Mouse (Mus musculus) heart, postnatal 36 days (tissue): ENCODE data around the gene Matn1. TPM values are rescaled to one million over a fixed set of nuclear protein-coding genes. Genes with fewer than 3 reads are reported as not detected.

Experiments
- DNase-seq, 2 experiments: peaks; one replicate each; pipeline ENCODE4 v3.0.0; 2021 to 2022
- intact Hi-C: fragments of 180-260 bp; cut with DNase I; formaldehyde crosslinking; loops from one replicate; pipeline ENCODE4 v1.15.1; 2025
- total RNA-seq, 2 experiments: library from RNA; stranded (reverse); gene quantifications; 2 replicates each; pipeline ENCODE4 v1.2.3; 2021

Matn1 gene
- total RNA-seq, 2 experiments from 2014 or later: not detected

- intact Hi-C loops: loop anchor here (5.0 kb wide), 2 partner anchors 214 to 824 kb away; no protein-coding TSS in a partner anchor
- DNase-seq: no peak
Measured at GRCm38 (mm10) chr4:130973332-130974263, 29.4 kb downstream of the Matn1 start.

- intact Hi-C loops: no loop called here
- DNase-seq: peak; percentile 31 to 34
Measured at GRCm38 (mm10) chr4:130978981-130979380, 34.8 kb downstream of the Matn1 start.

- no peak for DNase-seq
- intact Hi-C loops: no loop called here
Measured at GRCm38 (mm10) chr4:130984416-130985182, 40.4 kb downstream of the Matn1 start.

- intact Hi-C loops: no loop called here
- DNase-seq: no peak
Measured at GRCm38 (mm10) chr4:130987046-130987445, 42.9 kb downstream of the Matn1 start.

DNA sequence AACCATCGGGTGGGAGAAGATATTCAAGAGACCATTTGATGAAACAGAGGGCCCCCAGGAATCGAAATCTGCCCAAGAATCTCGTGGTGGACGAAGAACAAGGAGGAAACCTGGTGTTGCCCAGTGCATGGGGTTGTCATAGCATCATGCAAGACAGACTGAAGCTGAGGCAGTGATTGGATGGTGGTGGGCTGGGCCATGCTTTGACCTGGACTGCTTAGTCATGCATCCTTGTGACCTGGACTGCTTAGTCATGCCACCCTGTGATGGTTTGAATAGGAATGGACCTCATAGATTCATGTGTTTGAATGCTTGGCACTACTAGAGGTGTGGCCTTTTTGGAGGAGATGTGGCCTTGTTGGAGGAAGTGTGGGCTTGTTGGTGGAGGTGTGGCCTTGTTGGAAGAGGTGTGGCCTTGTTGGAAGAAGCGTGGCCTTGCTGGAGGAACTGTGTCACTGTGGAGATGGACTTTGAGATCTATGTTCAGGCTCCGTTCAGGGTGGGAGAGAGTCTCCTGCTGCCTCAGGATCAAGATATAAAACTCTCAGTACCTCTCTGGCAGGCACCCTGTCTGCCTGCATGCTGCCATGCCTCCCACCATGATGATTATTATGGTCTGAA lies 44.1 kb downstream of the Matn1 start:
- intact Hi-C loops: no loop called here

DNA sequence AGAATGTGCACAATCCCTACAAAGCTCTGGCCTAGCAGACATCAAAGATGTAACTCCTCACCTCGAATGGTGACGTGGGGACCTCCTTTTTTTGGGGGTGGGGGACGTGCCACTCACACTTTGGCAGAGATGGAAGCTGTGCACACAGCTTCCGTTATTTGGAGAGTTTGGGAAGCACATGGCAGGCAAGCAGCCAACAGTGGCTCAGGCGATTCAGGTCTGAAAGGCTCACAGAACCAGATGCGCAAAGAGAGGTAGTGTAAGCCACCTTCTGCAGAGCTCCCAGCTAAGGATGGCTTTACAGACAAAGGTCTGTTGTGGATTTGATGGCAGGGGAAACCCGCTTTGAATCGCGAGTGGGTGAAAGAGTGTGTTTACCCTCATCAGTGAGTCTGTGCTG lies 45.0 kb downstream of the Matn1 start:
- no peak for DNase-seq
- intact Hi-C loops: no loop called here

More for the DNA sequence above, 44.1 kb downstream of the Matn1 start:
- DNase-seq: no peak

DNA sequence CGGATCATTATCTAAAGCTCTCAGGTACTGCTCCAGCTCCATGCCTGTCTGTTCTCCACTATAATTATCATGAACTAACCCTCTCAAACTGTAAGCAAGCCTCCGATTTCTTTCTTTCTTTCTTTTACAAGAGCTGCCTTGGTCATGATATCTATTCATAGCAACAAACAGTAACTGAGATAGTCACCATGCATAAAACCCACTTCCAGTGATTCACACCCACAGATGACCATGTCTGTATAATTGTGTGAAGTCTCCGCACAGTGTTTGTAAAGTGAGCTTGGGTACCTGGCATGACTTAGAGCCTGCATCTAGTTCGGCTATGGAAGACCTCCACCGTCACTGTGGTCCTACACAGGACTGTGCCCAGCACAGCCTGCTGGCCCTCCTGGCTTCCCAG lies 46.8 kb downstream of the Matn1 start:
- intact Hi-C loops: no loop called here
- no peak for DNase-seq

DNA sequence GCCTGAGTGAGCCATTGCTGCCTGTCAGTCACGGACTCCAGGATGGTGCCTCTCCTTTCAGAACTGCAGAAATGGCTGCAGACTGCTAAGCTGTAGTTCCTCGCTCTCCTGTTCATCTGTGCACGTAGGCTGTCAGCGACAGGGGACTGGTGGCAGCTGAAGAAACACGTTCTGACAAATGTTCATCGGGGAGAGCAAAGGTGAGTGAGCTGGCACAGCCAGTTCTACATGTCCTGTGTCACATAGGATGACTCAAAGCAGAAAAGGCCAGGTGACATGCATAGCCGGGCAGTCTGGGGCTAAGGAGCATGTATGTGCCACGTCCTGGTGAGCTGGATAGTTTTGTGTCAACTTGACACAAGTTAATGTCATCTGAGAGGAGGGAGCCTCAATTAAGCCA lies 50.4 kb downstream of the Matn1 start:
- DNase-seq: no peak
- intact Hi-C loops: no loop called here

- intact Hi-C loops: no loop called here
- no peak for DNase-seq
Measured at GRCm38 (mm10) chr4:130999744-131000527, 55.8 kb downstream of the Matn1 start.

DNA sequence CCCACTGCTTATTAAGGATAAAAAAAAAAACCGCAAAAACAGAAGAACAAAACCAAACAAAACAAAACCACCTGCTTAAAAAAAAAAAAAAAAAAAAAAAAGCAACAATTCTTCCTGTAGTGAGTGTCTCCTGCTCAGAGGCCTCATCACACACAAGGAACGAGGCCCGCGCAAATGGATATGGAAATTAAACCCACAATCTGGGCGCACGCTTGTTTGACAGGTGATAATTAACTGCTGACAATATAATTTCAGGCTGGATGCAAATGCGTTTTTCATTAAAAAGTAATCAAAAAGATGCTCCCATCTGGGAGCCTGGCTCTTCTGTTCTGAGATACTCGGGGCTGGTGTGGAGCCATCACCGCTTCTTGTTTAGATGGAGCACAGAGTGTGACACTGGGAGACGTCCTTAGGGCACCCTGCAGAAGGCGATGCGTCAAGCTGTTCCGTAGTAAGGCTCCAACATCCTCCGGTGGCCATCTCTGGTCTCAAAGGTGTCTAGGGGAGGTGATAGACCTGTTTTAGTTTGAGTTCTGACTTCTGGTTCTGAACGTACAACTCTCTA lies 56.5 kb downstream of the Matn1 start:
- DNase-seq: no peak
- intact Hi-C loops: no loop called here

Other genes starting within 250 kb of the Matn1 start
- 10 to 100 TPM; 35.5 to 46.0 TPM for gene Sdc3, start 151.8 kb upstream of the Matn1 start, total RNA-seq
- 10 to 100 TPM; 20.7 to 27.1 TPM for gene Laptm5, start 31.3 kb upstream of the Matn1 start, total RNA-seq